Mouse (Mus musculus): ENCODE measurements around the gene Nudt13. TPM values are rescaled to one million over a fixed set of nuclear protein-coding genes. Genes with fewer than 3 reads are reported as not detected.
"Not testable (repeated sequence)": the region's sequence is repeated elsewhere in the genome, so short reads cannot be mapped to it uniquely, and the experiment has no call there.

Gene Nudt13
- polyA plus RNA-seq (2015; fragmentation: Nextera tagmentation; extraction: Ambion mirVana), result 11.0 and 17.4 TPM in 2 replicates

DNA sequence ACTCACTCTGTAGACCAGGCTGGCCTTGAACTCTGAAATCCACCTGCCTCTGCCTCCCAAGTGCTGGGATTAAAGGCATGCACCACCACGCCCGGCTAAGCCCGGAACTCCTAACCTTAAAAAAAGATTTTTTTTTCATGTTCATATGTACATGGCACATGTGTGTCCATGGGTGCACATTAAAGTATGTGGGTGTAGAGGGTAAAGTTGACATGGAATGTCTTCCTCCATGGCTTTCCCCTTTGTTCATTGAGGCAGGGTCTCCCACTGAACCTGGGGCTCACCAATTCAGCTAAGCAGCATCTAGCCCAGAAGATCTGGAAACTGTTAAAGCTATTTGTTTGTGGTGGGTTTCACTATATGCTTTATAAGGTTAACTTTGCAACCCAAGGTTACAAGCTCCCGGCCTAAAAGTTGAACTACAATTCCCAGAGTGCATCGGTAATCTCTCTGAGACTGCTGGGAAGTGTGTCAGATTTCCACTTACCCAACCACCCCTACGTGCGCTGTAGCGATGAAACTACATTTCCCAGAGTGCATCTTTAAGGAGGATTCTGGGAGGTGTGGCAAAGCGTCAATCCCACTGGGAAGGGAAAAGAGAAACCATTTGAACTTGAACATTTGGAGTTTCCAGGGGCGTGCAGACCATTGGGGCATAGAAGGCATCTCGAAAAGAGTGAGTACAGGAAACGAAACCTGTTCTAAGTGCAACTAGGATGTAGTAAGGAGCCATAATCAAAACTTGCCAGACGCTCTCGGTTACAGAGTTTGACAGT is at the start of gene Nudt13:
TSS of gene Nudt13 (plus strand) at position 581 of the 776 bp plus-strand sequence.
- peak; percentile 89 for DNase-seq (ENCODE audit: low spot score)

DNA sequence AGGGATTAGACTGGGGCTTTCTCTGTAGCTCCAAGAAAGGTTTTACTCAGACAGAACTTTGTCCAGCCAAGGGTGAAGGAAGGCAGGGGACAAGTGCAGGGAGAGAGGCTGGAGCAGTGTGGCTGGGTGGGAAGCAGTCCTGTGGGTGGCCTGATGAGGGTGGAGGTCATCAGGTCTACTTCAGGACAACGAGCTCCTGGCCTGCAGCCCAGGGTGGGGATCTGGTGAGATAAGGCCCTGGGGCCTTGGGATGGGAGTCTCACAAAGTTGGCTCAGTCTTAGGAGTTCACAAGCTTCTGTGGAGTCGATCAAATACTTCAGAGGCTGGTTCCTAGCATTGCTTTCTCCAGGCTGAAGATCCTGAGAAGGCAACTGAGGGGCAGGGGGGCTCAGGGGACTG is 49.2 kb upstream of the Nudt13 start:
- DNase-seq (ENCODE audit: low spot score), result no peak

DNA sequence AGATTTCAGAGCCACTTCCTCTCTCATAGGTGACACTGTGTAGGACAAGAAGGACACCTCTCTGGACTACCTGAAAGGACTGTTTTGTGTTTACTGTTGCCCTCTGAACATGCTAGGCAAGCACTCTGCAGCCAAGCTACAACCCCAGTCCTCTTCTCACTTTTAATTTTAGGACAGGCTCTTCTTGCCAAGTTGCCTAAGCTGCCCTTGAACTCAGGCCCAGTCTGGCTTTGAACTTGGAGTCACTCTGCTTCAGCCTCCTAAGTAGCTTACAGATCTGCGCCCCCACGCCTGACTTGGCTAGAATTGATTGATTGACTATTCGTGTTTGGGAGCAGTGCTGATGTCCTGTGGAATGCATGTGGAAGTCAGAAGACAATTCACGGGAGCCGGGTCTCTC is 48.6 kb upstream of the Nudt13 start:
- no peak for DNase-seq (ENCODE audit: low spot score)

DNA sequence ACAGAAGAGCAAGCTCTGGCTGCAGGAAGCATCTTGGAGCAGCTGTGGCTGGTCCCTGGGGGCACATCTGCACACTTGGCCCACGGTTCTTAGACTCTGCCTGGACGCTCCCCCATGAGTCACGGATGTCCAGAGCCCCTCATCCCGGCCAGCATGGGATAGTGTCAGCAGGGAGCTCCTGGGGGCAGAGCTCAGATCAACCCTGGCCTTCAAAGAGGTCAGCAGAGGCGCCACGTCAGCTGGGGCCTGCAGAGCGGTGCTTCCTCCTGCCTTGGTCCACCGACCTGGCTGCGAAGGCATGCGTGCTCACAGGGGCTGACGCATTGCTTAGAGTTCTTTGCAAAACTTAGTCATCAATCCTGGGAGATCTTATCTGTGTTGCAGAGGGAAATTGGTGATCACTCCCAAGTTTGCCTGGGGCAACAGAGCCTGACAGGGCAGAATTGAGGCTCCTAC is 47.7 kb upstream of the Nudt13 start:
- no peak for DNase-seq (ENCODE audit: low spot score)

DNA sequence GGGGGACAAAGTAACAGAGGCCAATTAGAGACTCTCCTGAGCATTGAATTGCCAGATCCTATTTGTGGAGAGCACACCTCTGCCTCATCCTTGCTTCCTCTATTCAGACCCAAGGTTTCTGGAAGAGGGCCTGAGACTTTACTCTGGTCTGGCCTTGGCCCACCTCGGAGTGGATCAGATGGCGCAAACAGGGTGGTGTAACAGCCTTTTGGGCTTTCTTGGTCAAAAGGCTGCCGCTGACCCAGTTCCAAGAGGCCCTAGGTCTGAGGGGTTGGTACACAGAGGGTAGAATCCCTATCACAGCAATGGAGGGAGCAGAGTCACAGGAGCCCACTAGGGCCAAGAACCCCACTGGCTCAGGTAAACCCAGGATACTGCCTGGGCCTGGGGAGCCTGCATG is 46.5 kb upstream of the Nudt13 start:
- DNase-seq (ENCODE audit: low spot score), result no peak

DNA sequence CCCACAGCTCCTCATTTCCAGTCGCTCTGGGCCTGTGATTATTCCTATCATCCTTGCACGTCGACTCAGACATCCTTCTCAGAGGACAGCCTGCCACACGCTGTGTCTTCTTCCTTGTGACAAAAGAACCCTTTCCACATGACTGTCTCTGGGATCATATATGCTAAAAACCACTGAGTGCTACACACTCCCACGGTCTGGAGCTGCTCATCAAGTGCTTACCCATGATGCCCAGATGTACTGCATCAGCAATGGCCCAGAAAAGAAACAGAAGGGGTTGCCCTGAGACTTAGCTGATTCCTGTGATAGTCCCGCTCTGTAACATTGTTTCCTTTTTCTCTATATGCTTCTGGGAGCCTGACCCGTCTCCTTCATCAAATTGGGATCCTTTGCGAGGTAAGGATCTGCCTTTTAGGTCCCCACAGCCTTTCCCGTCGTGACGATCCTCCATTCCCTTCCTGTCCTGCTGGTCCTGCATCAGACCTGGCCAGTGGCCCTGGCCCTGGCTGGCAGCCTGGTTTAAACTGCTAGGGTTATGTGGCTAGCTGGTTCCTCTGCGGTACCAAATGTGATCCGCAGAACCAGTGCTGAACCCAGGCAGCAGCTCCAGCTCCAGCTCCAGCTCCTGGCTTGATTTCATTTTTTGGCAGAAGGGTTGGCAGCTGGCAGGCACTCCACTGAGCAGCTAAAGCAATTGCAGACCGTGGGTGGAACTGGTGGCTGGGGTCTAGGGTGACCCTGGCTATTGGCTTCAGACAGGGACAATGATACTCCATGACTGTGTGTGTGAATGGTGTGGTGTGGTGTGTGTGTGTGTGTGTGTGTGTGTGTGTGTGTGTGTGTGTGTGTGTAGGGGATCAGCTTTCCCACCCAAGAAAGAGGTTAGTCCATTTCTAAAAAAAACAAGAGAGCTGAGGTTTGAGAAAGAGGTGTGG is 44.0 kb upstream of the Nudt13 start:
- no peak for DNase-seq (ENCODE audit: low spot score)

DNA sequence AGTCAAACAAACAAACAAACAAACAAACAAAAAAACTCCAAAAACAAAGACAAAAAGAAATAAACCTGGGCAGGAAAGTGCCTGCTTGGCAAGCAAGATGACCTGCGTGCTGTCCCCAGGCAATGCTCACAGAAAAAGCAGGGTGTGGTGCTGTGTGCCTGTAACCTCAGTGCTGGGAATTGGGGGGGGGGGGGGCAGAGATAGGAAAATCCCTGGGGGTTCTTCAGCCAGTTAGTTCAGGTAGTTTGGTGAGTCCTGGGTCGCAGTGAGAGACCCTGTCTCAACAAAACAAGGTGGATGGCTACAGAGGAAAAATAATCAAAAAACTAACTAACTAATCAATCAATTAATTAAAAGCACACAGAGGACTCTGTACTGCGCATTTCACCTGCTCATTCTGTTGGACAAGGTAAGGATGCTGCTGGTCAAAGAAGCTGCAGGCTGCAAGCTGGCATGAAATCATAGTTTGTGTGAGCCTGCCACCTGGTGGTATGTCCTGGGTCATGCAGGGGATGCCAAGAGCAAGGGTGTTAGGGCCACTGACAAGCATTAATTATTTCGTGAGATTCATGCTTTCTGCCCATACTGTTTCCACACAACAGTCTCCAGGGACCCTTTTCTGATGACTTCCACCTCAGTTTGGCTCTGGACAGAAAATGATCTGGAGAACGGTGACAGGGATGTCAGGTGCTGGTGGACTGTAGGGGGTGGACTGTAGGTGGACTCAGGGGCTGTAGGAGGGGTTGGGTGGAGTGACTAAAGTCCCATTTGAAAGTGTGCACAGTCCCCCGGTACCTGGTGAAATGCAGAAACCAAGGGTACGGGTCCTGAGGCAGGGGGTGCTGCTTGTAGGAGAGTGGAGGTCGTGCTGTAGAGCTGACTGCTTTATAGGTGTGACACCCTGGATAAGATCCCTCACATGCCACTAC is 36.0 kb upstream of the Nudt13 start:
- peak; percentile 75 for DNase-seq (ENCODE audit: low spot score)

DNA sequence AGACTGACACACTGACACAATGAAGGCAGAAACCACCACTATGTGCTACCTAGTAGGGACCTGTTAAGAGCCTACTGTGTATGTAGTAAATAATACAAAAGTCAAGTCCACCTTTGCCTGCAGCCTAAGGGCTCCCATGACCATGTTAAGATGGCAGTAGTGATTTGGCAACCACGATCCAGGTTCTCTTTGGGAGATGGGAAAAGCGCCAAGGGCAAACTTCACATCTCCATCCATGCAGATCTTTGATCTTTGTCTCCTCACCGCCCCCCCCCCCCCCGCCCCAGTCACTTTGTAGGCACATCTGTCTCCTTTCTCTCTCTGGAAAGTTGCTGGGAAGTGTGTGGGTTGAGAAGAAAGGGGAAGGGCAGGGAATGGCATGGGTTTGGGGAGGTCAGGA is 32.2 kb upstream of the Nudt13 start:
- DNase-seq (ENCODE audit: low spot score), result no peak

DNA sequence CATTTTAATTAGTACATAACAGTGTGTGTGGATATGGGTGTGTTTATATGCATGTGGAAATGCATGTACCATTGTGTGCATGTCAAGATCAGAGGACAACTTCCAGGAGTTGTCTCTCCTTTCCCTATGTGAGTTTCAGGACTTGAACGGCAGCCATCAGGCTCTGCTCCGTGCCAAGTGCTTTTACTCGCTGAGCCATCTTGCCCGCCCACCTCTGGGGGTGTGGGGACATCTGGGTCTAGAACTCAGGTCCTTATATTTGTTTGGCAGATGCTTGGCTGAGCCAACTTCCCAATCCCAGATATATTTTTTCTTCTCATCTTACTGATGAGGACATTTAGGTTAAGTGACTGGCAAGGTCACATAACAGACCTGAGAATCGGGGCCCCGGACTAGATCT is 26.1 kb upstream of the Nudt13 start:
- DNase-seq (ENCODE audit: low spot score), result no peak

DNA sequence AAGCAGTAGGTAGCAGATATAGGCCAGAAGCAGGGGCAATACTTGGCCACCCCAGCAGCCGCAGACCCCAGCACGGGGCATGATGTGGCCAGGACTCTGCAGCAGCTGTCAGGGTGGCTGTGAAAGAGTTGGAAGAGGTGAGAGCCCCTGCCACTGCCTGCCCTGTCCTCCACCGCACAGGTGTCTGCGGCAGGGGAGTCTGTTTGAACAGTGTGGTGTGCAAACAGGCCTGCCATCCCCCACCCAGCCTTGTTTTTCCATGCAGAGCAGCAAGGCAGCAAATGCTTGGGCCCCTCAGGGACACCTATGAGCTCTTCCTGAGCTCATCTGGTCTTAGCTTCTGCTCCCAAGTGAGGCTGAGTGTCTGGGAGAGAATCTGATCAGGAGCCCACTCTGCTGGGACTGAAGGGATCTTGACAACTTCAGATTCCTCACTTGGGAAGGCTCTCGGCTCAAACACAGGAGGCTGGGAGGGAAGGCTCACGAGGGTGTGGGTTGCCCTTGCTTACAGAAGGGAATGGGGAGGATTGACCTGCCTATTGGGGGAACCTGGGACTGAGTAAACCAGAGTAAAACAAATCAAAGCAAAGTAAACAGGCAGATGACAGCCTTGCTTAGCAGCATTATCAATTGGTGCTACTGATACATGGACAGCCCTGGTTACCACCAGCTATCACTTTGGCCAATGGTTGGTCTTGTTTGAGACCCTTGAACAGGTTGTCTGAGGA is 25.3 kb upstream of the Nudt13 start, which contains the start of gene Kcnk16:
TSS of gene Kcnk16 (minus strand) at position 118 of the 728 bp plus-strand sequence.
- no peak for DNase-seq (ENCODE audit: low spot score)

DNA sequence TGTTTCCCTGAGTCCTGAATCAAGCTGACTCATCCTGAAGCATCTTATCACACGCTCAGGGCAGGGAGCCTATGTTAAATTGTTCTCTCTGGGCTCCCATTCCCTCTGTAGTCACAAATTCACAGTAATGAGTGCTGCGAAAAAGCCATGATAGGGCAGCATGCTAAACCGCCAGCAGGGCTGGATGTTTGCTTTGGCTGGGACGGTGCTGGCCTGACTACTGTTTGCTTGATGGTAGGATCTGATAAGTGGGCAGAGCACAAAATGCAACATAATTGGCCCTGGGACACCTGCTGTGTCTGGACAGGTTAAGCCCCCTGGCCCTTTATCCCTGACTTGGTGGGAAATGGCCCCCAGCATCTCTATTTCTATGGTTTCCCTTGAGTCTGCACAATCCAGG is 3.1 kb upstream of the Nudt13 start:
- no peak for DNase-seq (ENCODE audit: low spot score)

DNA sequence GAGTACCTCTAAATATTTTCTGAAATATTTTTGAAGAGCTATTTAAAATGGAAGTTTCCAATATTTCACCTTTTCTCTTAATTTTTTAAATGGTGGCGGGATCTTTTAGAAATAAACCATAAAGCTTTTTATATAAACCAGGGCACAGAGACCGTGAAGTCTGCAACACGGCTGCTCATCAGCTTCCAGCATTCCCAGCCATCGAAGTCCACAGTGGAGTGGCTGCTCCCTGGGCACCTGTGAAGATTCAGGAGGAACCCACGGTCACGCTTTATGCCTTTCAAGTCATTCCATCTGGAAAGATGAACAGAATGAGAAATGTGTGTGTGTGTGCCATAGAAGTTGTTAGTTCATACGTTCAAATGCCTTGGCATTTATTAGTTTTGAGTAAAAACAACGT is 450 bp downstream of the Nudt13 start:
- no peak for DNase-seq (ENCODE audit: low spot score)

DNA sequence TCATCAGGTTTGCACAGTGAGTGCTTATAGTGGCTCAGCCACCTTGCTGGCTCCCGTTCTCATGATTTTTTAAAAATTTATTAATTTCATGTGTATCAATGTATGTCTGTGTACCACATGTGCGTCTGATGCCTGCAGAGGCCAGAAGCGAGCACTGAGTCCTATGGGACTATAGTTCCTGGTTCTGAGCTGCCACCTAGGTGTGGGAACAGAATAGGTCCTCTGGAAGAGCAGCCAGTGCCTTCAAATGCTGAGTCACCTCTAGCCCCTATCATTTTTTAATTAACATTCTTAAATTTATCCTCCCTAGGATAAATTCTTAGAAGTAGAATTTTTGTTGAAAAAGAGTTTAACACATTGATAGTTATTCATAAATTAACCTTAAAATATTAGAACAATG is 3.1 kb downstream of the Nudt13 start:
- no peak for DNase-seq (ENCODE audit: low spot score)

DNA sequence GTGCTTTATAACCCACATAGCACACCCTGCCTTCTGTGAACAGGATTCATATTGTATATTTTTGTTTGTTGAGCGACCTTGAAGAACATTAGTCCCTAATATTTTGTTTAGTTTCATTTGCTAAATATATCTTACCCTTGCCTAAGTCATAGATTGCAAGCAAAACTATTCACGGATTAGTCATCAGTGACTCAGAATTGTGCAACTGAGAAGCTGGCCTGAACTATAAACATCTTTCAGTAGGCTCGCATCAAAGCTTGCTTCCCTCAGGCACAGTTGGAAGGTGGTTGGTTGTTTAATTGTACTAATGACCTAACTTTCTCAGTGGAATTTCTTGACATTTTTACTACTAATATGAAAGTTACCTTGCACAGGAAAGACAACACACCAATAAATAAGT is 3.6 kb downstream of the Nudt13 start:
- DNase-seq (ENCODE audit: low spot score), result no peak

DNA sequence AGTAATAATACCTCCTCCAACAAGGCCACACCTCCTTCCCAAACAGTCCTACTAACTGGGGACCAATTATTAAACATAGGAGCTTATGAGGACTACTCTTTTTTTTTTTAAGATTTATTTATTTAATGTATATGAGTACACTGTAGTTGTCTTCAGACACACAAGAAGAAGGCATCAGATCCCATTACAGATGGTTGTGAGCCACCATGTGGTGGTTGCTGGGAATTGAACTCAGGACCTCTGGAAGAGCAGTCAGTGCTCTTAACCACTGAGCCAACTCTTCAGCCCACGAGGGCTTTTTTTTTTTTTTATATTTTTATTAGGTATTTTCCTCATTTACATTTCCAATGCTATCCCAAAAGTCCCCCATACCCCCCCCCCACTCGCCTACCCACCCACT is 10.6 kb downstream of the Nudt13 start:
- DNase-seq (ENCODE audit: low spot score), result not testable (repeated sequence)

DNA sequence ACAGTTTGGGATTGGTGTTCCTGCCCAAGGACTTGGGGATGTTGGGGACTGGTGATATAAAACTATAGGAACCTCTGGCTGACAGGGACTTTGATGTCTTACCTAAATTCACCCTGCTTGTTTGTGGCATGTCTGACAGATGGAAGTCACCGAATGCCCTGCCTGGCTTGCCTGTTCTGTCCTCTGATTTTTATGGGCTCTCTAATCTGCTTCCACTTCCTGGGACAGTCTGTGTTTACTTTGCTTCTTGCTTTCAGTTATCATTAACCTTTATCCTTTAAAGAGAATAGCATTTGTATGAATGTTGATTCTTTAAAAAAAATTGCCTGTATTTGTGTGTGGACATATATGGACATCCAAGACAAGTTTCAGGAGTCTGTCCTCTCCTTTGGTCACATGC is 20.6 kb downstream of the Nudt13 start:
- no peak for DNase-seq (ENCODE audit: low spot score)

DNA sequence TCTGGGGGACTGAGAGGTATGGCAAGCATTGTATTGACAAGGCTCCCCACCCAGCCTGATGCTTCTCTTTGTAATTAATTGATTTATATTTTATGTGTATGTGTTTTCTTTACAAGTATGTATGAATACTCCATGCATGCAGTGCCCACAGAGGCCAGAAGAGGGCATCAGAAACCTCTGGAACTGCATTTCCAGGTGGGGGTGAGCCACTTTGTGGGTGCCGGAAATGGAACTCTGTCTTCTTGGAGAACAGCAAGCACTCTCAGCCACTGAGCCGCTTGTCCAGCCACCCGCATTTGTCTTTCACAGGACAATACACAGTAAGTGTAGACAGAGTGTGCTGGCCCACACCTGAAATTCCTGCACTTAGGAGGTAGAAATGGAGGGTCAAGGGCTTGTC is 24.9 kb downstream of the Nudt13 start:
- peak; percentile 7 for DNase-seq (ENCODE audit: low spot score)

DNA sequence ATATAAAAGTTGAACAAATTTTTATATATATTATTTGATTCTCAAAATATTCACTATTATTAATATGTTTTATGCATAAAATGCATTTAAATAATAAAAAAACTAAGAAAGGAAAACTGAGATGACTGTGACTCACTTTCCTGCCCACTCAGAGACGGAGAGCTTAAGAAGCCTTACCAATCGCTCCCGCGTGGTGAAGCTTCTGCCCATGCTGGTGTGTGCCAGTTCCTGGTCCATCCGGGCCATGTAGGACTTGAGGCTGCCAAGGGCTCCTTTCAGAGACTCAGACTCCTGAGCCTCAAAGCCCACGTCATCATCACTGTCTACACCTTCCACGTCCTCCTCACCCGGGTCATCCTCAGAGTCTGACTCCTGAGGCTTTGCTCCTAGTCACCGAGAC is 29.7 kb downstream of the Nudt13 start:
- no peak for DNase-seq (ENCODE audit: low spot score)

DNA sequence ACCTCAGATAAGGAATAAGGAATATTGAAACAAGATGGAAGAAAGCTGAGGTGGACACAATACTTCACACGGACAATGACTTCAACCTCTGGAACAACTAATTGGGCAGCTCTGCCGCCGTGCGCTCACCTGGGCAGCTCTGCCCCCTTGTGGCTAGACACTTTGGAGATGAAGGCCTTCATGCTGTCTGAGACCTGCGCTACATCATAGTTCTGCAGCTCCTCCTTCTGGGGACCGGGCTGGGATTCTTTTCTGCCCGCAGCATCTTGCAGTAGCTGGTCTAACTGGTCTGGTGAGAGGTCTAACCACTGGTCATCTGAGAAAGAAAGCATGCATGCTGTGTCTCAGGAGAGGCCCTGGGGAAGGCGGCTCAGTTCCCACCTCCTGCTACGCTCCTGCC is 34.0 kb downstream of the Nudt13 start:
- no peak for DNase-seq (ENCODE audit: low spot score)

DNA sequence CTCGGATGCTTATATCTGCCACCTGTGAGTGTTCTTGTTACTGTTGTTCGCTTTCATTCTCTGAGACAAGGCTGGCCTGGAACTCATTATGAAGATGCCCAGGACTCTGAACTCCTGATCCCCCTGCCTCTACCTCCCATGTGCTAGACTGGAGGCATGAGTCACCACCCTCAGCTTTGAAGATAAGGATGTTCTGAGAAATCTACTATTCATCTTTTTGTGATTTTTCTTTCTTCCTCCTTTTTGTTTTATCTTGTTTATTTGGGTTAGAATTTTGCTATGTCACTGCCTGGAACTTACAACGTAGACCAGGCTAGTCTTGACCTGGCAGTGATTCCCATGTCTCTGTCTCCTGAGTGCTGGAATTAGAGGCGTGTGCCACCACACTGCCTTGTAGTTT is 36.8 kb downstream of the Nudt13 start:
- no peak for DNase-seq (ENCODE audit: low spot score)
